Mouse (Mus musculus) lung, embryonic 16.5 days (tissue): ENCODE data around the gene Ankrd54. TPM values are rescaled to one million over a fixed set of nuclear protein-coding genes. Genes with fewer than 3 reads are reported as not detected.
A peak's percentile ranks its signal among the peaks of the same experiment; 100 is the strongest.

Experiments
- ATAC-seq: fragments of 200-750 bp; cut with Nextera tagmentation; 2 replicates; pipeline ENCODE4 v1.8.0; 2017; ENCODE audit warnings: low read depth, mild to moderate bottlenecking, moderate library complexity
- H3K27ac ChIP-seq: fragments of 300-500 bp; sonication (generic); 2 replicates; pipeline ENCODE4 v1.5.1; 2014; ENCODE audit warnings: mild to moderate bottlenecking, control low read depth, low read length
- H3K27me3 ChIP-seq: fragments of 300-500 bp; sonication (generic); 2 replicates; pipeline ENCODE4 v1.6.1; 2014; ENCODE audit warnings: low read depth, low read length, mixed read lengths; ENCODE audit not compliant: control insufficient read depth, insufficient read depth
- H3K36me3 ChIP-seq: fragments of 300-500 bp; sonication (generic); 2 replicates; pipeline ENCODE4 v1.6.1; 2014; ENCODE audit warnings: low read length; ENCODE audit not compliant: control insufficient read depth, insufficient read depth
- H3K4me1 ChIP-seq: fragments of 300-500 bp; sonication (generic); replicated peaks from 2 replicates; pipeline ENCODE4 v1.6.1; 2014; ENCODE audit warnings: low read length, mixed read lengths; ENCODE audit not compliant: control insufficient read depth, insufficient read depth
- H3K4me2 ChIP-seq: fragments of 300-500 bp; sonication (generic); 2 replicates; pipeline ENCODE4 v1.6.1; 2014; ENCODE audit warnings: low read depth, low read length, control low read depth
- H3K4me3 ChIP-seq: fragments of 300-500 bp; sonication (generic); 2 replicates; pipeline ENCODE4 v1.5.1; 2014; ENCODE audit warnings: mild to moderate bottlenecking, low read length, control low read depth
- H3K9ac ChIP-seq: fragments of 300-500 bp; sonication (generic); 2 replicates; pipeline ENCODE4 v1.6.1; 2014; ENCODE audit warnings: low read length, control low read depth
- H3K9me3 ChIP-seq: fragments of 300-500 bp; sonication (generic); 2 replicates; pipeline ENCODE4 v1.6.1; 2016; ENCODE audit warnings: low read length; ENCODE audit not compliant: control insufficient read depth
- WGBS: fragments of 180-500 bp; shearing (Covaris S2); extraction: QIAGEN DNeasy Blood & Tissue Kit; methylation state at CpG from one replicate; pipeline ENCODE4 v1.1.7; 2014; 5-methylcytosine and 5-hydroxymethylcytosine counted together
- polyA plus RNA-seq: library from polyadenylated mRNA; unstranded; fragments of >200 nt; fragmentation: Nextera tagmentation; extraction: Ambion mirVana; gene quantifications from 2 replicates; pipeline ENCODE4 v1.2.1, GENCODE M21; 2015

Ankrd54 gene
- polyA plus RNA-seq, 1 experiment from 2014 or later, result 52.6 TPM

- H3K4me2 ChIP-seq, result no peak overlapping the region
- no peak overlapping the region for H3K27ac ChIP-seq
- no peak for ATAC-seq
- H3K36me3 ChIP-seq, result no peaks in the 10 kb centered on the region
- peaks cover 17% of the 10 kb centered on the region for H3K4me1 ChIP-seq
- no peaks in the 10 kb centered on the region for H3K27me3 ChIP-seq
- no peak overlapping the region for H3K9ac ChIP-seq
- H3K4me3 ChIP-seq, result no peak overlapping the region
- WGBS, result 75% methylated on average over 10 of the region's 10 CpGs
- no peaks in the 10 kb centered on the region for H3K9me3 ChIP-seq
These were observed 40.6 kb upstream of the Ankrd54 start for GRCm38 (mm10) chr15:79103264-79103663.

GRCm38 (mm10) chr15:79101531-79101930, 38.8 kb upstream of the Ankrd54 start:
- Histone ChIP-seq H3K4me1 (peaks cover 31% of the 10 kb centered on the region), H3K9ac (no peak overlapping the region)

GRCm38 (mm10) chr15:79100391-79100790, 37.7 kb upstream of the Ankrd54 start:
- Histone ChIP-seq H3K27ac (no peak overlapping the region), H3K36me3 (peaks cover 6% of the 10 kb centered on the region; the same call in 1 of the 2 replicates), H3K9me3 (no peaks in the 10 kb centered on the region), H3K4me2 (no peak overlapping the region), H3K9ac (no peak overlapping the region), H3K4me1 (peaks cover 37% of the 10 kb centered on the region), H3K4me3 (no peak overlapping the region), H3K27me3 (no peaks in the 10 kb centered on the region)
- 67% methylated on average over 4 of the region's 4 CpGs for WGBS
- no peak for ATAC-seq

More at GRCm38 (mm10) chr15:79101531-79101930, 38.8 kb upstream of the Ankrd54 start:
- Histone ChIP-seq H3K4me3 (no peak overlapping the region), H3K27ac (no peak overlapping the region), H3K27me3 (no peaks in the 10 kb centered on the region), H3K9me3 (no peaks in the 10 kb centered on the region), H3K36me3 (no peaks in the 10 kb centered on the region), H3K4me2 (no peak overlapping the region)
- ATAC-seq, result no peak

- WGBS, result 34% methylated on average over 4 of the region's 4 CpGs
- H3K4me1 ChIP-seq, result peaks cover 37% of the 10 kb centered on the region
- H3K27ac ChIP-seq, result peak overlapping the region; percentile 84
- H3K4me2 ChIP-seq, result peak overlapping the region; percentile 31
- no peaks in the 10 kb centered on the region for H3K27me3 ChIP-seq
- peaks cover 8% of the 10 kb centered on the region; the same call in 1 of the 2 replicates for H3K36me3 ChIP-seq
- H3K9me3 ChIP-seq, result no peaks in the 10 kb centered on the region
- H3K9ac ChIP-seq, result no peak overlapping the region
- no peak overlapping the region for H3K4me3 ChIP-seq
- peak; percentile 58 for ATAC-seq
These were observed 36.8 kb upstream of the Ankrd54 start for GRCm38 (mm10) chr15:79099456-79099855.

- no peak overlapping the region for H3K4me3 ChIP-seq
- H3K9me3 ChIP-seq, result no peaks in the 10 kb centered on the region
- H3K27me3 ChIP-seq, result no peaks in the 10 kb centered on the region
- peak overlapping the region; percentile 31 for H3K4me2 ChIP-seq
- peak overlapping the region; percentile 21; the same call in 1 of the 2 replicates for H3K9ac ChIP-seq
- H3K4me1 ChIP-seq, result peaks cover 37% of the 10 kb centered on the region
- H3K36me3 ChIP-seq, result peaks cover 13% of the 10 kb centered on the region
- peak; percentile 49 for ATAC-seq
- H3K27ac ChIP-seq, result peak overlapping the region; percentile 84
- 27% methylated on average over 7 of the region's 7 CpGs for WGBS
These were observed 36.2 kb upstream of the Ankrd54 start for GRCm38 (mm10) chr15:79098868-79099267.

GRCm38 (mm10) chr15:79098220-79098619, 35.5 kb upstream of the Ankrd54 start:
- no peak overlapping the region for H3K4me2 ChIP-seq
- ATAC-seq, result no peak
- no peak overlapping the region for H3K4me3 ChIP-seq
- H3K27ac ChIP-seq, result peak overlapping the region; percentile 84
- peaks cover 16% of the 10 kb centered on the region for H3K36me3 ChIP-seq
- no peaks in the 10 kb centered on the region for H3K27me3 ChIP-seq
- H3K9me3 ChIP-seq, result no peaks in the 10 kb centered on the region
- 56% methylated on average over 5 of the region's 5 CpGs for WGBS
- H3K9ac ChIP-seq, result peak overlapping the region; percentile 21; the same call in 1 of the 2 replicates
- H3K4me1 ChIP-seq, result peaks cover 37% of the 10 kb centered on the region

GRCm38 (mm10) chr15:79097611-79098025, 34.9 kb upstream of the Ankrd54 start:
- Histone ChIP-seq H3K4me3 (no peak overlapping the region), H3K27me3 (no peaks in the 10 kb centered on the region), H3K27ac (peak overlapping the region; percentile 84), H3K4me2 (no peak overlapping the region), H3K36me3 (peaks cover 16% of the 10 kb centered on the region), H3K9me3 (no peaks in the 10 kb centered on the region), H3K9ac (no peak overlapping the region), H3K4me1 (peaks cover 37% of the 10 kb centered on the region)
- WGBS, result 18% methylated on average over 6 of the region's 6 CpGs
- peak; percentile 53 for ATAC-seq

GRCm38 (mm10) chr15:79097135-79097534, 34.4 kb upstream of the Ankrd54 start:
- no peaks in the 10 kb centered on the region for H3K9me3 ChIP-seq
- H3K9ac ChIP-seq, result no peak overlapping the region
- H3K36me3 ChIP-seq, result peaks cover 21% of the 10 kb centered on the region
- no peaks in the 10 kb centered on the region for H3K27me3 ChIP-seq
- H3K4me2 ChIP-seq, result no peak overlapping the region
- H3K4me1 ChIP-seq, result peaks cover 37% of the 10 kb centered on the region
- H3K27ac ChIP-seq, result peak overlapping the region; percentile 84
- no peak overlapping the region for H3K4me3 ChIP-seq
- 9% methylated on average over 2 of the region's 2 CpGs for WGBS
- no peak for ATAC-seq

- Histone ChIP-seq H3K27ac (no peak overlapping the region; the same call in 1 of the 2 replicates), H3K4me2 (no peak overlapping the region), H3K9ac (no peak overlapping the region), H3K9me3 (no peaks in the 10 kb centered on the region), H3K27me3 (no peaks in the 10 kb centered on the region), H3K4me1 (peaks cover 37% of the 10 kb centered on the region), H3K36me3 (peaks cover 23% of the 10 kb centered on the region), H3K4me3 (no peak overlapping the region)
- WGBS, result 51% methylated on average over 3 of the region's 3 CpGs
- no peak for ATAC-seq
These were observed 33.9 kb upstream of the Ankrd54 start for GRCm38 (mm10) chr15:79096556-79096955.

- Histone ChIP-seq H3K9me3 (no peaks in the 10 kb centered on the region), H3K27ac (no peak overlapping the region), H3K4me1 (peaks cover 37% of the 10 kb centered on the region), H3K4me2 (no peak overlapping the region), H3K27me3 (no peaks in the 10 kb centered on the region), H3K36me3 (peaks cover 23% of the 10 kb centered on the region), H3K9ac (no peak overlapping the region), H3K4me3 (no peak overlapping the region)
- ATAC-seq, result no peak
- 86% methylated on average over 5 of the region's 5 CpGs for WGBS
These were observed 32.8 kb upstream of the Ankrd54 start for GRCm38 (mm10) chr15:79095483-79095882.
